Mouse (Mus musculus) lung, postnatal 0 days (tissue): ENCODE data around the gene Ncor2.

Source experiments
- CTCF ChIP-seq: IDR thresholded peaks from 2 replicates; pipeline ENCODE4 v1.5.1; 2016; ENCODE audit warnings: antibody characterized with exemption, mild to moderate bottlenecking
- EP300 ChIP-seq: IDR thresholded peaks from 2 replicates; pipeline ENCODE4 v1.6.1; 2016; ENCODE audit warnings: antibody characterized with exemption, mild to moderate bottlenecking, control low read depth

DNA sequence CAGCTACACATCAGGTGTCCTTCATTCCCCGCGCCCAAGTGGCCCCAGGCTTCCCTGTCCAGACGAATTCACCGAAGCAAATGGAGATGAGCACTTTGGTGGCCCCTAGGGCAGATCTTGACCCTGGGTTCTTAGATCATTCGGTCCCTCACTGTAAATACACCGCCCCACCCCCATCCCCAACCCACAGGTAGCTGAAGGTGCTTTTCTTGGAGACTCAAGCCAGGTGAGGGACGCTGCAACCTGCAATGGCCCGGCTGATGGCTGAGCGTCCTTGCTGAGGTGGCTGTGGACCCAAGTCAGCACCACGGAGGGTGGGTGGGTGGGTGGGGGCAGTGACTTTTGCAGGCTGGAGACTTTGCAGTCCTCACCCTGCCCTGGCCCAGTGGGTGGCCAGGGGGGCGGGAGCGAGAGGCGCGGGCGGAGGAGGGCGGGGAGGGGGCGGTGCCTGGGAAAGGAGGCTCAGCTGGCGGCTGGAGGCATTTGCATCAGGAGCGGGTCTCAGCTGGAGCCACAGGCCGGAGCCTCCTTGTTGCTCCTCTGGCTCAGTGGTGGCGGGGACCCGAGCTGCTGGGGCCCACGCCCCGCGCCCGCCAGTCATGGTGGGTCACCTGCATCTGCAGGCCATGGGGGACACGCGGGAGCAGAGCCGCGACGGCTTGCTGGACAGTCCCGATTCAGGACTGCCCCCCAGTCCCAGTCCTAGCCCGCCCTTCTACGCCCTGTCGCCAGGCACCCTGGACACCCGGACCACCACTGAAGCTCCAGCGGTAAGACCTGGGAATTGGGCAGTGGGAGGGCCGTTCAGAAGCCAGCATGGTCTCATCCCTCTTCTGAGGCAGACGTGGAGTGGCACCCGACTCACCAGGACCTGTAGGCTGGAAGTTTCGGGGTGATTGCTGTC lies 175.8 kb downstream of the Ncor2 start, which contains the start of gene Rflna:
- TF ChIP-seq CTCF (no peak), EP300 (no peak)
